Mouse (Mus musculus): ENCODE data around the gene Pcsk7.

Pcsk7 gene

GRCm38 (mm10) chr9:45976884-45977283 lies 70.6 kb downstream of the Pcsk7 start:
- DNase-seq, result no peak

Measured in lung, postnatal 4 days (tissue).